Mouse (Mus musculus) heart, embryonic 16.5 days (tissue): ENCODE measurements around the gene Sox5. TPM values are rescaled to one million over a fixed set of nuclear protein-coding genes. Genes with fewer than 3 reads are reported as not detected.

Source experiments
- ATAC-seq: fragments of 200-750 bp; cut with Nextera tagmentation; replicated peaks from 2 replicates; pipeline ENCODE4 v1.8.0; 2017; ENCODE audit warnings: moderate number of reproducible peaks; ENCODE audit not compliant: insufficient read depth, low FRiP score; ENCODE audit errors: extremely low read depth
- H3K27ac ChIP-seq: fragments of 300-500 bp; sonication (generic); 2 replicates; pipeline ENCODE4 v1.5.1; 2014; ENCODE audit warnings: mild to moderate bottlenecking, low read length, control low read depth, moderate library complexity
- H3K27me3 ChIP-seq: fragments of 300-500 bp; sonication (generic); 2 replicates; pipeline ENCODE4 v1.6.1; 2014; ENCODE audit warnings: low read length, mixed read lengths; ENCODE audit not compliant: control insufficient read depth, insufficient read depth
- H3K36me3 ChIP-seq: fragments of 300-500 bp; sonication (generic); 2 replicates; pipeline ENCODE4 v1.6.1; 2014; ENCODE audit not compliant: control insufficient read depth, insufficient read depth
- H3K4me1 ChIP-seq: fragments of 300-500 bp; sonication (generic); 2 replicates; pipeline ENCODE4 v1.6.1; 2014; ENCODE audit warnings: low read length, mixed read lengths; ENCODE audit not compliant: control insufficient read depth, insufficient read depth
- H3K4me2 ChIP-seq: fragments of 300-500 bp; sonication (generic); 2 replicates; pipeline ENCODE4 v1.6.1; 2014; ENCODE audit warnings: low read depth, mild to moderate bottlenecking, control low read depth, low read length
- H3K4me3 ChIP-seq: fragments of 300-500 bp; sonication (generic); 2 replicates; pipeline ENCODE4 v1.5.1; 2014; ENCODE audit warnings: mild to moderate bottlenecking, control low read depth, low read length
- H3K9ac ChIP-seq: fragments of 300-500 bp; sonication (generic); 2 replicates; pipeline ENCODE4 v1.6.1; 2014; ENCODE audit warnings: low read length, control low read depth
- H3K9me3 ChIP-seq: fragments of 300-500 bp; sonication (generic); replicated peaks from 2 replicates; pipeline ENCODE4 v1.6.1; 2016; ENCODE audit warnings: low read length; ENCODE audit not compliant: control insufficient read depth
- WGBS: fragments of 180-500 bp; shearing (Covaris S2); extraction: QIAGEN DNeasy Blood & Tissue Kit; methylation state at CpG from one replicate; pipeline ENCODE4 v1.1.7; 2014; 5-methylcytosine and 5-hydroxymethylcytosine counted together
- polyA plus RNA-seq: library from polyadenylated mRNA; unstranded; fragments of >200 nt; fragmentation: Nextera tagmentation; extraction: Ambion mirVana; gene quantifications from 2 replicates; pipeline ENCODE4 v1.2.1, GENCODE M21; 2015

The Sox5 gene
- polyA plus RNA-seq, 1 experiment from 2014 or later = 8.8 TPM

DNA sequence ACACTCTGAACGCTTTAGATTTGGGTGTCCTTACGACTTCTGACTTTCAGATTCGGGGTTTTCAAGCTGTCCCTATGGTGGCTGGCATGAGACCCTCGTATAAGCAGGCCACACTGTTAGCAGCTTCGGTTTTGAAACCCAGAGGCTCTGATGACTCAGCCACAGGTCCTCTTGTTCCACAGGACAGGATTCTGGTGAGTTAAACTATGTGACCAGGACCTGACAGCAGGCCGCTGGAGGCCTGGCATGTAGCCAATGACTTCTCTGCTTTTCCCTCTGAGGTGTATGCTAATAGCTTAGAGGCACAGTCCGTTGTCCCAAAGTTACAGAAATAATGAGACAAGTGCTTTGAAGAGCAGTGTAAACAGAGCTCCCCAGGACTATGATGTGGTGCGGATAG, 268.0 kb downstream of the Sox5 start:
- 39% methylated on average over 8 of the region's 8 CpGs for WGBS
- ATAC-seq = no peak

GRCm38 (mm10) chr6:144511925-144512324, 269.9 kb downstream of the Sox5 start:
- Histone ChIP-seq H3K36me3 (no peaks in the 10 kb centered on the region), H3K9me3 (no peaks in the 10 kb centered on the region), H3K4me3 (no peak overlapping the region), H3K4me1 (peaks cover 6% of the 10 kb centered on the region), H3K27me3 (no peaks in the 10 kb centered on the region), H3K9ac (no peak overlapping the region), H3K4me2 (no peak overlapping the region), H3K27ac (no peak overlapping the region)
- WGBS = 78% methylated on average over 7 of the region's 7 CpGs
- no peak for ATAC-seq

More for the DNA sequence above, 268.0 kb downstream of the Sox5 start:
- Histone ChIP-seq H3K4me3 (no peak overlapping the region), H3K4me2 (no peak overlapping the region), H3K9ac (no peak overlapping the region), H3K4me1 (peaks cover 6% of the 10 kb centered on the region), H3K27me3 (no peaks in the 10 kb centered on the region), H3K36me3 (no peaks in the 10 kb centered on the region), H3K9me3 (peaks cover 3% of the 10 kb centered on the region; the same call in 1 of the 2 replicates), H3K27ac (no peak overlapping the region)

DNA sequence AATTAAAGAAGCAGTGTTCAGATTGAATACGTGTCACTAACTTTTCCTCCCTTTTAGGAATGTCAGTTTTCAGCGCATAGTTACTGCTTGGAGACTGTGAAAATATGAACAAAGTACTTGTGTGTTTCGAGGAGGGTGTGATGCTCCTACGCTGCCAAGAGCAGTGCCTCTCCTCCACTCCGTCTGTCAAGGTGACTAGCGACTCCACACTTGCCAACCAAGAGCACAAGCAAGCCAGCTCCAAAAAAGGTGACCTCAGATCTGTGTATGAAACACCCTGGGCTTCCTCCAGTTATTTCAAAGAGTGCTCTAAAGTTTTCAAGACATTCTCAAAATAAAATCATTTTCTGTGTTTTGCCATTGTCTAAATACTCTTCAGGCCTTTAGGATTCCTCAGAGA, 271.6 kb downstream of the Sox5 start:
- Histone ChIP-seq H3K9ac (no peak overlapping the region), H3K4me2 (no peak overlapping the region), H3K27ac (no peak overlapping the region), H3K9me3 (no peaks in the 10 kb centered on the region), H3K36me3 (no peaks in the 10 kb centered on the region), H3K4me3 (no peak overlapping the region), H3K4me1 (peaks cover 6% of the 10 kb centered on the region), H3K27me3 (no peaks in the 10 kb centered on the region)
- WGBS = 74% methylated on average over 6 of the region's 6 CpGs
- no peak for ATAC-seq

DNA sequence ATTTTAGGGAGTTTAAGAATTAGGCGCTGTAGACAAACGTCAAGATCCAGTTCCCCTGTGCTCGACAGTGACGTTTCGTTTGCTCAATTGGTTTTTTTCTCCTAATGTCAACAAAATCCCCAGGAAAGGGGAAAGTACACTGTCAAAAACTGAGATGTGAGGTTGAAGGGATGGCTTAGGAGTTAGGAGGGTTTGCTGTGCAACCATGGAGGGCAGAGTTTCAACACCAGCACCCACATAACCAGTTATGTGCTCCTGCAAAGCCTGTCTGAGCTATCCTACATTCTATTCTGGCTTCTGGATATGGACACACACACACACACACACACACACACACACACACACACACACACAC, 277.6 kb downstream of the Sox5 start:
- no peak for ATAC-seq

DNA sequence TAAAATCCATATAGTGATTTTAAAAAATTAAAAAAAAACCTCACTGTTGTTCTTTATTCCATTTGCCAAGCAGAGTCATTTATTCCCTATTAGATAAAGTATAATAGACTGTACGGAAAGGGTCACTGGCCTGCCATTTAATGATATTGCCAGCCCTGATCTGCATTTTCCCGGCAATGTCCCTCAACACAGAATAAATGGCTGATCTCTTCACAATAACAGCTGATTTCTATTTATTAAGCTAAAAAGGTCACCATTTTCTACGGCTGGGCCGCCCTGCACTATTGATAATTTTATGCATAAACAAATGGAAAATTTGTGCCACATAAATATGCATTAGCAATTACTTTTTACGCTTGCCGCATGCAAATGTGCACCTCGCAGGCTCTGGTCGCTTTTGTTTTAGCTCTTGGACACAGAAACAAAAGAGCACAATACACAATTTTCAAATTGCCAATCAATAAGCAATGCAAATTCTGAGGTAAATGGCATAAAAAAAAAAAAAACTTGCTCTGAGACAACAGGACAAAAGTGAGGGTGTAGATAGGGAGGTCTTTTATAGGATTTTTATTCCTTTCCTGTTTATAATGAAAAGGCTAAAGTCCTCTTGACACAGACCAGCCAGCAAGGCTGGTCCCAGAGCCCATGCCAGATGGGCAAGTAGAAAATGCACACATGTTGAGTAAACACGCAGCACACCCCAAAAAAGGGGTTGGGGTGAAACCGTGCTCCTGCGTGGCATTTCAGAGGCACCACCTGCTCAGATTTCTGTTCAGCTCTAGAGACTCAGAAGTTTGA, 278.2 kb downstream of the Sox5 start:
- Histone ChIP-seq H3K27ac (no peak overlapping the region), H3K9me3 (no peaks in the 10 kb centered on the region), H3K4me2 (no peak overlapping the region), H3K4me3 (no peak overlapping the region), H3K36me3 (no peaks in the 10 kb centered on the region), H3K27me3 (no peaks in the 10 kb centered on the region), H3K9ac (no peak overlapping the region), H3K4me1 (no peaks in the 10 kb centered on the region)
- ATAC-seq = no peak
- WGBS = 86% methylated on average over 11 of the region's 11 CpGs

More for the DNA sequence above, 277.6 kb downstream of the Sox5 start:
- no peaks in the 10 kb centered on the region for H3K4me1 ChIP-seq
- no peak overlapping the region for H3K27ac ChIP-seq
- H3K27me3 ChIP-seq = no peaks in the 10 kb centered on the region
- 74% methylated on average over 5 of the region's 5 CpGs for WGBS
- no peak overlapping the region for H3K4me3 ChIP-seq
- H3K36me3 ChIP-seq = no peaks in the 10 kb centered on the region
- H3K4me2 ChIP-seq = no peak overlapping the region
- no peaks in the 10 kb centered on the region for H3K9me3 ChIP-seq
- no peak overlapping the region for H3K9ac ChIP-seq

GRCm38 (mm10) chr6:144501439-144501838, 280.3 kb downstream of the Sox5 start:
- Histone ChIP-seq H3K27me3 (no peaks in the 10 kb centered on the region), H3K36me3 (no peaks in the 10 kb centered on the region), H3K4me2 (no peak overlapping the region), H3K4me1 (no peaks in the 10 kb centered on the region), H3K27ac (no peak overlapping the region), H3K9ac (no peak overlapping the region), H3K4me3 (no peak overlapping the region), H3K9me3 (peaks cover 4% of the 10 kb centered on the region)
- WGBS = 79% methylated on average over 5 of the region's 5 CpGs
- no peak for ATAC-seq

- Histone ChIP-seq H3K36me3 (no peaks in the 10 kb centered on the region), H3K27ac (no peak overlapping the region), H3K9ac (no peak overlapping the region), H3K9me3 (peaks cover 4% of the 10 kb centered on the region), H3K4me3 (no peak overlapping the region), H3K27me3 (no peaks in the 10 kb centered on the region), H3K4me1 (no peaks in the 10 kb centered on the region), H3K4me2 (no peak overlapping the region)
- WGBS = 92% methylated on average over 5 of the region's 5 CpGs
- ATAC-seq = no peak
These were observed 283.6 kb downstream of the Sox5 start for GRCm38 (mm10) chr6:144498177-144498576.

- Histone ChIP-seq H3K4me2 (no peak overlapping the region), H3K4me3 (no peak overlapping the region), H3K9me3 (peaks cover 7% of the 10 kb centered on the region), H3K4me1 (no peaks in the 10 kb centered on the region), H3K36me3 (no peaks in the 10 kb centered on the region), H3K9ac (no peak overlapping the region), H3K27ac (no peak overlapping the region), H3K27me3 (no peaks in the 10 kb centered on the region)
- ATAC-seq = no peak
- WGBS = 70% methylated on average over 11 of the region's 11 CpGs
These were observed 289.9 kb downstream of the Sox5 start for GRCm38 (mm10) chr6:144491761-144492415.

- Histone ChIP-seq H3K9me3 (peaks cover 13% of the 10 kb centered on the region), H3K9ac (no peak overlapping the region), H3K4me2 (no peak overlapping the region), H3K27ac (no peak overlapping the region), H3K27me3 (no peaks in the 10 kb centered on the region), H3K4me3 (no peak overlapping the region), H3K36me3 (no peaks in the 10 kb centered on the region), H3K4me1 (no peaks in the 10 kb centered on the region)
- WGBS = 95% methylated on average over 5 of the region's 5 CpGs
- ATAC-seq = no peak
These were observed 290.9 kb downstream of the Sox5 start for GRCm38 (mm10) chr6:144490896-144491295.
